Mouse (Mus musculus): ENCODE measurements around the gene Fktn.
A peak's percentile ranks its signal among the peaks of the same experiment; 100 is the strongest.
"Not testable (repeated sequence)": the region's sequence is repeated elsewhere in the genome, so short reads cannot be mapped to it uniquely, and the experiment has no call there.

Fktn gene

GRCm38 (mm10) chr4:53713704-53714050 lies at the start of gene Fktn:
Fktn (plus strand) TSS chr4:53713998.
- no peak for DNase-seq (ENCODE audit: low spot score)

GRCm38 (mm10) chr4:53682092-53682491 lies 31.7 kb upstream of the Fktn start:
- DNase-seq (ENCODE audit: low spot score), result no peak

- no peak for DNase-seq (ENCODE audit: low spot score)
Measured at GRCm38 (mm10) chr4:53688965-53689364, 24.8 kb upstream of the Fktn start.

DNA sequence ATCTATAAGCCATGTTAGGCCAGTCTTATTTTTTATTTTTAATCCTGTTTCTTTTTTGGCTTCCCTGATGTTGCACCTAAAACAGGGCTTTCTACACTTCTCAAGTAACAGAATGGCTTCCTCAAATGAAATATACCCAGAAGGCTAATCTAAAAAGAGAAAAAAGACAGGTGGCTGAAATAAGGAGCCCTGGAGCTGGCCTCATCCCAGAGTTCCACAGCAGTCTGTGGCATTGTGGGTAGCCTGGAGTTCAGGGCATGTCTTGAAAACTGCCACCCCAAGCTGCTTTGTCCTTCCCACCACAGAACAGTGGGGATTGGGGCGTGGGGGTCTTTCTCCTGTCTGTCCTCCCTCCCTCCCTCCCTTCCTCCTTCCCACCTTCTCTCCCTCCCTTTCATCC lies 22.4 kb upstream of the Fktn start:
- DNase-seq (ENCODE audit: low spot score), result no peak

GRCm38 (mm10) chr4:53709166-53709565 lies 4.6 kb upstream of the Fktn start:
- not testable (repeated sequence) for DNase-seq (ENCODE audit: low spot score)

- no peak for DNase-seq (ENCODE audit: low spot score)
Measured at GRCm38 (mm10) chr4:53710021-53710420, 3.8 kb upstream of the Fktn start.

- no peak for DNase-seq (ENCODE audit: low spot score)
Measured at GRCm38 (mm10) chr4:53710555-53711328, 3.1 kb upstream of the Fktn start.

GRCm38 (mm10) chr4:53714051-53714814 lies 435 bp downstream of the Fktn start:
- DNase-seq (ENCODE audit: low spot score), result peak; percentile 93

- DNase-seq (ENCODE audit: low spot score), result no peak
Measured at GRCm38 (mm10) chr4:53715977-53716376, 2.2 kb downstream of the Fktn start.

DNA sequence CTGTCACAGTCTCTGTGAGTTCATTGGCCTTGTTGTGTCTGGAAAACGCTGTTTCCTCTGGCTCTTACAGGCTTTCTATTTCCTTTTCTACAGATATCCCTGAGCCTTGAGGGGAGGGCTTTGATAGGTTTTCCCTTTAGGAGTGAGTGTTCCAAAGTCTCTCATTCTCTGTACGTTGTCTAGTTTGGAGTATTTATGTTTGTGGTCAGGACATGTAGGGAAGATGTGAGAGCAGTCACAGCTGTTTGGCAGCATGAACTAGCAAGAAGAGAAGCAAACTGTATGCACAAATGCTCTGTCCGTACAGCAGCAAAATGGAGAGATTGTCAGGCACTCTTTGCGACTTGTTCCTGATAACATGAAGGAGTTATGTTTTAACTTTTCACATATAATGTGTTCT lies 3.7 kb downstream of the Fktn start:
- no peak for DNase-seq (ENCODE audit: low spot score)

DNA sequence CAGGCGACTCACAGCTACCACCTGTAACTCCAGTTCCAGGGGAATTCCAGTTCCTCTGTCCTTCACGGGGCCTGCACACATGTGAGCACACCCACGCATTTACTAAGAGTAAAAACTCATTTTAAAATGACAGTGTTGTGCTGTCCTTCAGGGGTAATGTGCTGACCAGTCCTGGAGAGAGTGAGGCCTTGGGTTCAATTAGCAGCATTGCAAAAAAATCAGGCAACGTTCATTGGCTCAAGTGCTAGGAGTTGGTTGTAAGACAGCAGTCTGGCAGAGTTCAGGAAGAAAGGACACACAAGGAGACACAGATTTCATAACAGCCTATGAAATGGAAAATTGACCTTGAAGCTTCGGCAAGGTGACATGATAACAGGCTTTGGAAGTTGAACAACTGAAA lies 4.5 kb downstream of the Fktn start:
- no peak for DNase-seq (ENCODE audit: low spot score)

DNA sequence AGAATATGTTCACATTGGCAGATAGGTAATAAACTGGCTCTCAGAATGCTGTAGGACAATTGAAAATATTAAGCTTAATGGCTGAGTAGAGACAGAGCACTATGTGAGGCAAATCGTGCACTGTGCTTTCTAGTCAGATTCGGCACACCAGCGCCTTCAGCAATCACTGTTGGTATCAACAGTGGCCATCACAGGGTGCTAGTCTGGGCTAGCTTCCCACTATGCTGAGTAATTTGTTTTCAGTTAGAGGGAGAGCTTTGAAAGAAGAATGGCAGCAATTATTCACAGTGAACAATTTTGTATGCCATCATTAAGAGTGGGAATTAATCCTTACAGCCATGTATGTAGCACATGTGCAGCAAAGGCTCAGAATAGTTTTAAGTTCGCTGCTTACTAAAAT lies 8.7 kb downstream of the Fktn start:
- peak; percentile 40 for DNase-seq (ENCODE audit: low spot score)

GRCm38 (mm10) chr4:53726100-53726499 lies 12.3 kb downstream of the Fktn start:
- DNase-seq (ENCODE audit: low spot score), result not testable (repeated sequence)

DNA sequence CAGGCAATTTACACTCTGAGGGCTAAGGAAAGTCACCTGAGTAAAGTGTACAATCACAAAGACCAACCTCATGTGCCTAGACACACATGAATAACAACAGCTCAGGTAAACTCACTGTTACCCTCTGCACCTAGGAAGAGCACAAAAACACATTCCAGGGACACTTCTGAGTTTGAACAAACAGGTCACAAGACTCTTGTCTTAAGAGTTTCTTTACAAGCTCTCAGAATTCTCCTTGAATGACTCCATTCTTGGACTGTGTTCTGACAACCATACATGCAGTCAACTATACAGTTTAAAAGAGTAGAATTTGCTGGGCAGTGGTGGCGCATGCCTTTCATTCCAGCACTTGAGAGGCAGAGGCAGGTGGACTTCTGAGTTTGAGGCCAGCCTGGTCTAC lies 14.3 kb downstream of the Fktn start:
- no peak for DNase-seq (ENCODE audit: low spot score)

DNA sequence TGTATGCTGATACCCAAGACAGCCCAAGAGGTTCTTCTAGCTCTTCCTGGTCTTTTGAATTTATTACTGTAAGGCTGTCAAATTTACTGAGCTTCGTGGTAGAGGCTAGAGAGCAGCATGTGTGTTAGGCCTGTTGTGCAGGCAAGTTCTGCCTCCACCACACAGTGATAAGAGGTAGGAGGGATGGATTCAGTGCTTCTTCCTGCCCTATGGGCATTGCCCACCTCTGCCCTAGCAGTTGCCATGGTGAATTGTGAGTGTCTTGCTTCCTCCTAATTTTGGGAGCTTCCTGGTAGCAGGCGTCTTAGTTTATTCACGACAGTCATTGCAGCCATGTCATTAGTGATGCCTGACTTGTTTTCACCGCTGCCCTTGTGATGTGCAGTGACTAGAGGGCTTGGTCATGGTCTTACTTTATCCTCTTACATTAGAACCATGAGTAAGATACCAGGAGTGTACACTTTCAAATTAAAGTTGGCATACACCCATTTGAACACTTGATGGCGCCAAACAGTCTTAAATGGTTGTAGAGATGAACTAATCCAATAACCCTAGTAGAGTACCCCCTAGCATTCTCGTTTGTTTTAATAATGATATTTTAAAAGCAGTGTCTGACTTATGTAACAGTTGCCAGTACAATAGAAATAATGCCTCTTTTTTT lies 25.3 kb downstream of the Fktn start:
- DNase-seq (ENCODE audit: low spot score), result peak; percentile 76

DNA sequence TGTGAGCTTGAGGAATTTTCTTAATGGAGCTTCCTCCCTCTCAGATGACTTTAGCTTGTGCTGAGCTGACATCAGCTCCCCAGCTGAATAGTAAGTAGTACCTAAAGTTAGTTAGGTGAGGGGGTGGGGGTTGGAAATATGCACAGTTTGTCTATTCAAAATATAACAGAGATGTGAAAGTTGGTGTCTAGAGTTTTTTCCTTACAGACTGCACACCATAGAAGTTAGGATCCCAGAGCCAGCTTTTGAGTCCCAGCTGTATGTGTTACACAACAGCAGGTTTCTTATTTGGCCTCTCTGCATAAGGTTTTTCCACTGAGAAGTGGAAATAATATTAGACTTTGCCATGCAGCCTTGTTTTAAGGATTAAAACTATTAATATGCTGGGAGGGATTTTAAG lies 36.0 kb downstream of the Fktn start:
- no peak for DNase-seq (ENCODE audit: low spot score)

- DNase-seq (ENCODE audit: low spot score), result peak; percentile 44
Measured at GRCm38 (mm10) chr4:53750391-53751120, 36.8 kb downstream of the Fktn start.

DNA sequence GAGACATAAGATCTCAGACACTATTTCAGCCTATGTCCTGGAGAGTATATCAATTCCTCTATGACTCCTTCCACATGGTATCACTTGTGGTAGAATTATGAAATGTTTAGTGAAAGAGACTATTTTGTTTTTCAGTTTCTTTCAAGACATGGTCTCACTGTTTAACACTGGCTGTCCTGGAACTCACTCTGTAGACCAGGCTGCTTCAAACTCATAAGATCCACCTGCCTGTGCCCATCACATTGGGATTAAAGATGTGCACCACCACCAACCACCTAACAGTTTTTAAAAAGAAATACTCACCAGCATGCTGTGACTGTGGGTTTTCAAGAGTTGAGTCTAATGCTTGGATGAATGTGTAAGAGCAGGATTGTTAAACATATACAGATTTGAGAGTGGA lies 43.2 kb downstream of the Fktn start:
- no peak for DNase-seq (ENCODE audit: low spot score)

- DNase-seq (ENCODE audit: low spot score), result no peak
Measured at GRCm38 (mm10) chr4:53758764-53759163, 45.0 kb downstream of the Fktn start.

DNA sequence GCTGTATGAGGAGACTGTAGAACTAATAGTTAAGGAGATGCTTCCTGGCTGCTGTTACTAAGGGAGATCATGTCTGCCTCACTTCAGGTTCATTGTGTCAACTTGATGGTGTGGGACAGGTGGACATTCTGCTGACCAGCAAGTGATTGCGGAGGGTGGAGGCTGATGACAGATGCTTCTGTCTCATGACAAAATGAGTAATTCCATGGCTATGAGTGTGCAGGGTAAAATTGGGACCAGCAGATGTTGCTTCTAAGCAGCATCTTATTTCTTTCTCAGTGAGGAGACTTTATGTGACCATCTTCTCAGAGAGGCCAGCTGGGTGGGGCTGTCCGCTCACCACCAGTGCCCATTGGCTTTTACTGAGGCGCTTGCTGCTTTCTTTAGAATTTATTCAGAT lies 45.9 kb downstream of the Fktn start:
- no peak for DNase-seq (ENCODE audit: low spot score)

DNA sequence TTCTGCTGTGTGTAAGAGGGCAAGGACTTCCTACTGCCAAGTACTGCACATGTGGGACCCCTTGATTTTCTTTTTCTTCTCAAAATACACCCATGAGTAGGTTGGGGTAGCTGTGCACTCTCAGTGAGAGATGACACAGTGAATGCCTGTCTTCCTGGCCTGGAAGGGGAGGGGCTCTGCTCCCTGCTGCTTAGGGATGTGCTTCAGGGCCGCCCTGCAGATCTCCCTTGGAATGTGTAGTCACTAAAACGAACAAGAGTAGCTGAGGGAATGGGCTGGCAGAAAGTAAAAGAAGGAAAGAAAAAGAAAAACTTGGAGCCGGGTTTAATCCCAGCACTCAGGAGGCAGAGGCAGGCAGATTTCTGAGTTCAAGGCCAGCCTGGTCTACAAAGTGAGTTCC lies 48.7 kb downstream of the Fktn start:
- DNase-seq (ENCODE audit: low spot score), result no peak

DNA sequence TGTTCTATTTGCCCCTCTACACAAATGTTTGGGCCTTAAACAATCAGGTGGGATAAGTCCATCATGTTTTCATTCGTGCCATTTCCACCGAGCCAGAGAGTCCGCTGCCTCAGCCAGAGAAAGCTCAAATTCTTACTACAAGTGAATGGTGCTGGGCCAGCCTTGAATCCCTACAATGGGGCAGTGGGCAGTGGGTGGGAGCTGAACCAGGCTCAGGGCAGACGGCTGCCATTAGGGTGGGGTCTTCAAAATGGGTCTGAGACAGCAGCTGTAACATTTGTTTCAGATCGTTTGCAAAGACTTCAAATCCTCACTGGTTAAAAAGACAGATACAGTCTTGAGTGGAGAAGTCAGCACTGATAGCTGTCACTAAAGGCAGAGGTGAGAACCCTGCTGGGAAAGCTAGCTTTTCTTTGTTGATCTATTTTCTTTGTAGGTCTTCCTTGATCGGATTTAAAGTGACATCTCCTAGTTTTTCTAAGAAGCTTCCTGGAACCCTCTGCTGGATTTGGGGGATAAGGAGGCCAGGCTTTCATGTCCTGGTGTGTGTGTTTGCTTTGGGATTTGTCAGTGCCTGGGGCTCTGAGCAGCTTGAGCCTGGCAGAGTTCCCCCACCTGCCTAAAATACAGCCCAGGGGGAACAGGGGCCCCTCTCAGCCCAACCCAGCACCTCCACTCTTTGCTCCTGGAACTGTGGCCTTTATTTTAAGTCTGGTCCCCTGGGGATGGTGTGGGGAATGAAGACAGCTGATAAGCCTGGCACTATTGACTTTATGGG lies 57.3 kb downstream of the Fktn start:
- DNase-seq (ENCODE audit: low spot score), result no peak

Data from layer of hippocampus, adult 11-12 months (tissue).